Mouse (Mus musculus): Measurements from ENCODE around the gene Klc4.

Klc4 gene

DNA sequence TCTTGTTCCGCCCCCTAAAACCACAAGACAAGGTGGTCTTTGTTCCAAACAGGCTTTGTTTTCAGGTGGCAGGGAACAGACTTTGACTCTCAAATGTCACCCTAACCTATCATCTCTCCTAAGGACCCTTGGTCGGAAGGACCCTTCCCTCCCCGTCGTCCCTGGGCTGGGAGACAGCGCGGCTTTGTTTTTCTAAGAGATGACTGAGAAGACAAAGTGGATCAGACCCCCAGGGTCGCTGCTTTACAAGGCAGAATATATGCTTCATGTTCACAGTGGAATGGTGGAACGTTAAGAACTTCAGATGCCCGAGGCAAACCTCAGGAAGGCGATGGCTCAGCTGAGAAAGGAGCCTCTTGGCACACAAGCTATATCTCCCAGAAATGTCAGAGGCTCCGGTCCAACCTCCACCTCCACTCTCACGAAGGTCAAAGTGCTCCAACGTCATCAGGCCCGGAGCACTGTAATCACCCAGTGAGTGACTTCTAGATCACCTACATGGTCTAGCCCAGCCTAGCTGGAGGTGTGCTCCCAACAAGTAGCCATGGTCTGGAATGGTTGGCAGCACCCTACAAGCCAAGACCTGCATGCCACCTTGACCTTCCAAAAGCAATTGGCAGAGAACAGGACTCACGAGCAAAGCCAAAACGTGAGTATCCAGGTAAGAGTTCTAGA, 26.0 kb downstream of the Klc4 start:
- DNase-seq (ENCODE audit: low read depth): no peak

DNA sequence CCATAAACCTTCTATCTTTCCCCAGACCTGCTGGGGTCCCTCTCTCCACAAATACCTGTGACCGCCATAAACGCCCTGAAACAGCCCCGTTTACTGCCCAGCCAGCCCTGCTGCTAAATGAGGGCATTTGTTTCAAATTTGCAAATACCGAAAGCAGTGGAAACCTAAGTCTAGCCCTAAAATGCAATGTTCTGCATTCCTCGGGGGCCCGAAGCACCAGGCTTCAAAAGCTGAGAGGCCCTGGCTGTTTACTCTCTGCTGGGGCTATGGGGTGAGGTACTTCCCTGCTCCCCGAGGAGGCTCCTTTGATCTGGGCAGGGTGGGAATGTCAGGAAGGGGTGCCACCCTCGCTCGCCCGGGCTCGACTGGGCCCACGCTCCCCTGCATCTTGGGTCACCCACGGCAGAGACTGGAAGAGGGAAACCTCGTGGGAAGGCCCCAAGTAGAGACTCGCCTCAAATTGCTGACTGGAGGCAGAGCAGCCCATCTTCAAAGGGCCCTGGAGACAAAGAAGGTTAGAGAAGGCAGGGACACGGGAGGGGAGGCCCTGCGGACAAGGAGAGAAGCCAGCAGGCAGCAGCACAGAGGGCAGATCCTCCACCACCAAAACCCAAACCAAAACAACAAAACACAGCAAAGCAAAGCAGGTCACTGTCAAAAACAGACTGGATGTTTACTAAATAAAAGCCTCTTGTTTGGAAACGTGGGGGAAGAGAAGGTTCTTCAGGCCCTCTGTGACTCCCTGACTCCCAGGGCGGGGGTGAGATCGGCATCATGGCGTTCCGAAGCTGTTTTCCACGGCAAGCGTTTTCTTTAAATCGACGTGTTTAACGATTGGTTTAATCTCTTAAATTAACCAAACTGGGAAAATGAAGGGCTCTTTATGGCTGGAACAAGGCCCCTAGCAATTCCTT, 26.8 kb downstream of the Klc4 start:
- DNase-seq (ENCODE audit: low read depth): no peak

DNA sequence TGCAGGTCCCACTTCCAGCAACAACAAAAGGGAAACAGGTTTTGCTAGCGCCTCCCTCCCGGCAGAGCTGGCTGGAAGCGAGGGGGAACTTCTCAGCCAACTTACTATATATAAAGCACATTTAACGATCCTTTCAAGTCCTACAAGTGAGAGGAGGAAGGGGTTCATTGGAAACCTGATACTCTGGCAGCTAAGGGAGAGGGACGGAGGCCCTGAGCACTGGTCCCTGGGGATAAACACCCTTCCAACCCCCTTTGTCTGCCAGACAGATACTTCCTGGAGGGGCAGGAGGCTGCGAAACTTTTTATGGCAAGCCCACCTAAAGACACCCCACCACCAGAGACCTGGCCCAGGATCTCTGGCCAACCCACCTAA, 27.4 kb downstream of the Klc4 start:
- no peak for DNase-seq (ENCODE audit: low read depth)

DNA sequence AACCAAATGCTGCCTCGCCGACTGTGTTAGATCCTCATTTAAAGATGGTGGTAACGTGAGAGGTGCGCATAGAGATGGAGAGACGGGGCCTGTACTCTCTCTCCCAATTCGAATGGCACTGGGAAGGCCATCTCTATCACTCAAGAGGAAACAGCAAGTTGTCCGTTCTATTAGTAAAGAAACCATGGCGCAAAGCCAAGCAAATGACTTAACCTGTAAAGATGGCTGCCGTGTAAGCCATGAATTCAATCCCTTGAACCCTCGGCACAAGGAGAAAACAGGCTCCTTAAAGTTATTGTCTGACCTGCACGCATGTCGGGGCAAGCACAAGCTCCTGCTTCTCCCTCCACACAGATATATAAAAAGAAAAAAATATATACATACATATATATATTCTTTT, 28.0 kb downstream of the Klc4 start:
- DNase-seq (ENCODE audit: low read depth): no peak

GRCm38 (mm10) chr17:46613229-46613628, 32.6 kb downstream of the Klc4 start:
- DNase-seq (ENCODE audit: low read depth): no peak

GRCm38 (mm10) chr17:46612820-46613219, 33.0 kb downstream of the Klc4 start:
- DNase-seq (ENCODE audit: low read depth): no peak

DNA sequence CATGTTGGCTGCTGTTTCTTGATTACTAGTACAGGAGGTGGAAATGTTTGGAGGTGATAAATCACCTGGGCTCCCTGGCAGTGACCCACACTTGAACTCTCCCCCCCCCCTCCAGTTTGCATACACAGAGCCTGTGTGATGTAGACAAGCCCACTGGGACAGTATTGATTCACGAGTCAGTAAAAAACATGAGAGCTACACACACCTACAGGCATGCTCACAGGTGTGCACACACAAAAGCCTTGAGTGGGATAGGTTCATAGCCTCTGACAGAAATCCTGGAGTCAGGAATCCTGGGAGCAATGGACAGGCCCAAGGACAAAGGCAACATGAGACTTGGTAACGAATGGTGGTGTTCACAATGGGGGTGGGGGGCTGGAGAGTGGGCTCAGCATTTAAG, 33.6 kb downstream of the Klc4 start:
- DNase-seq (ENCODE audit: low read depth): no peak

- DNase-seq (ENCODE audit: low read depth): no peak
Measured at GRCm38 (mm10) chr17:46611316-46611715, 34.5 kb downstream of the Klc4 start.

DNA sequence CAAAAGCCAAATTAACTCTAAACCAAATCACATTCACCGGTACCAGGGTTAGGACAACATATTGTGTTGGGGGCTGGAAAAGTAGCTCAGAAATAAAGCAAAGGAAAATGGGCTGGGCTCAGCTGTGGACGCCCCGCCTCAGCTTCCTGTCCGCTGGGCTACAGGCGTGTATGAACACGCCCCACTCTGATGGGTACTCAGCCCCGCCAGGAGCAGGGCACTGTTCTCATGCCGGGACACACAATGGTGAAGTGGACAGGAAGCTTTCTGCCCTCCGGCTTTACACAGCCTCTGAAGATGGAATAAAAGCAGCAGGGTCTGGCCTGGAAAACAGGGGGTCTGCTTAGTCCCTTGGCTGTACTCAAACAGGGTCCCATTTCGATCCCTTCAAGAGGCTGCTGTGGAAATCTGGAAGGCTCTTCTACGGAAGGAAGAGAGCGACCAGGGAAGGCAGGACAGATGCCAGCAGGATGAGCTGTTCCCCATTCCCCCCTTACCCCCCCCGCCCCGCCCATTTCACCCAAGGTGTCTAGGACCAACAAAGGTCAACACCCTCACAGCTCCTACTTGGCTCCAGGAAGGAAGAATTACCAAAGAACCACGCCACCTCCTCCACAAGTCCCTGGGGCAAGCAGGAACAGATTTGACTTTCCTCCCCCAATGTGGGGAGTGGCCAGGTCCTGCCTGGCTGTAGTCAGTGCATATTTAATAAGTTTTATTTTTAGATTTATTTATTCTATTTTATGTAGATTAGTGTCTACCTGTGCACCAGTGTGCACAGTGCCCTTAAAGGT, 35.9 kb downstream of the Klc4 start:
- no peak for DNase-seq (ENCODE audit: low read depth)

DNA sequence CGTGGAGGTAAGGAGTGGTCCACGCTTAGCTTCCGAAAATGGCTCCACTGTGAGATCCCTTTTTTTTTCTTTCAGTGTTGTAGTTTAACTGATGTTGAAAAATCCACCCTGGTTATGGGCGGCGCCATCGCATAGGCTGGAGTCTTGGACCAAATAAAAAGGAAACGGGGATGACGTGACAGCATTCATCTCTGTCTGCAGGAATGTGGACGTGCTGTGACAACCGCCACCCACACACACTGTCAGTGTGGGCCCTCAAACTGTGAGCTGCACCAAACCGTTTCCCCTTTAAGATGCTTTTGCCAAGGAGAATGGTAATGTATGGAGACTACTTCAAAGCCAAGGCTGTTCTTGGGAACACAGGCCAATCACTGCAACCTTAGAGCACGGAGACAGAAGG, 39.8 kb downstream of the Klc4 start:
- no peak for DNase-seq (ENCODE audit: low read depth)

- DNase-seq (ENCODE audit: low read depth): no peak
Measured at GRCm38 (mm10) chr17:46605126-46605525, 40.7 kb downstream of the Klc4 start.

GRCm38 (mm10) chr17:46603229-46603628, 42.6 kb downstream of the Klc4 start:
- no peak for DNase-seq (ENCODE audit: low read depth)

- no peak for DNase-seq (ENCODE audit: low read depth)
Measured at GRCm38 (mm10) chr17:46602212-46602611, 43.6 kb downstream of the Klc4 start.

DNA sequence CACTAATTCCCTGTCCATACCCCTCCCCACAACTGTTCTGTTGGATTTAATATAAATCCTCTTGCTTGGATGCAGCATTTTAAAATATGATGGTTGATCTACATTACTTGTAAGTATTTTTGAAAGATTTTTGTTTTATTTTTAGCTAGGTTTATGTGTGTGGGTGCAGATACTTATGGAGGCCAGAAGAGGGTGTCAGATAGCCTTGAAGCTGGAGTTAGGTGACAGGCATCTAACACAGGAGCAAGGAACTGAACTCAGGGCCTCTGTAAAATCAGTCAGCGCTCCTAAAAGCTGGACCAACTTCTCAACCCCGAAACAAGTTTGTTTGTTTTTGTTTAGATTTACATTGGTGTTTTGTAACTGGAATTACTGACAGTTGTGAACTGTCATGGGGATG, 45.3 kb downstream of the Klc4 start:
- peak; percentile 18 for DNase-seq (ENCODE audit: low read depth)

DNA sequence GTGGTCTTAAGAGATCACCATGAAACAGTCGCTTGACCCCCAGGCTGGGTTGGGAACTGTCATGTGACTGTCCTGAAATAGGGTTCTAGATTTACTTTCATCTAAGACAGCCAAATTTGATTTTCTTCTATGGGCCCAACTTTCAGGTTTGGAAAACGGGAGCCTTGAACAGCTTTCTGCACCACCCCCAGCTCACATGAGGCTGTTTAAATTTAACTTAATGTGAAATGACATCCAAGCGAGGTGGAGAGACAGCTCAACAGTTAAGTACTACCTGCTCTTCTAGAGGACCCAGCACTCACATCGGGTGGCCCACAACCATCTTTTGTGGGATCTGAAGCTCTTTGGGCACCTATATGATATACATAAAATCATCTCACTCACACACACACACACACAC, 46.9 kb downstream of the Klc4 start:
- no peak for DNase-seq (ENCODE audit: low read depth)

GRCm38 (mm10) chr17:46597956-46598355, 47.9 kb downstream of the Klc4 start:
- DNase-seq (ENCODE audit: low read depth): no peak

GRCm38 (mm10) chr17:46595336-46595735, 50.5 kb downstream of the Klc4 start:
- DNase-seq (ENCODE audit: low read depth): no peak

GRCm38 (mm10) chr17:46594606-46595005, 51.2 kb downstream of the Klc4 start:
- DNase-seq (ENCODE audit: low read depth): no peak

DNA sequence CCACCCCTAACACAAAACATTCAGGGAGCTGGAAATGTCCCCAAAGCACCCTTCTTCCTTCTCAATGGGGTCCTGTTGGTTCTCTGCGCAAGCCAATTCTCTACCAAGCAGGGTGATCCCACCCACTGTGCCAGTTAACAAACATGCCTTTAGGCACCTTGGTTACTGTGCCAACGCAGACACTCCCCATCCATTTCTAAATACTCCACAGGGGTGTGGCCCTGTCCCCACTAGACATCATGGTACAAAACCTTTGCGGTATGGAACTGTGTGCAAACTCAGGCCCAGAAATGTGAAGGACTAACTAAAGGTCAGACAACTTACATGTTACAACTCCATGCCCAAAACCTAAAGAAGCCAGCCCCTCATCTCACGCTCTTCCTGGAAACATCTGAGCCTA, 52.7 kb downstream of the Klc4 start:
- DNase-seq (ENCODE audit: low read depth): no peak

DNA sequence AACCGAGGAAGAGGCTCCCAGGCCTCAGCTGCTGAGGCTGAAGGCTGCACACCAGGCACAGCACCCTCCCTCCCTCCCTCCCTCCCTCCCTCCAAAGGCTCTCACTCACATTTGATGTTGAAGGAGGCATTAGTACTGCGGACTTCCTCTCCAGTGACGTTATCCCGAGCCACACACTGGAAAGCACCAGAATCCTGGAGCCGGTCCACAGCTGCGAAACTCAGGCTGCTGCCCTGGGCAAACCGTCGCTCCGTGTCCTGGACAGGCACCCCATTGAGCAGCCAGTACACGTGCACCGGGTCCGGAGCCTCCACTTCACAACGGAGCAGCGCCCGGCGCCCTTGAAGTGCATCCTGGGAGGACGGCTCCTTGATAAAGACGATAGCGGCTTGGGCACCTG, 54.4 kb downstream of the Klc4 start:
- no peak for DNase-seq (ENCODE audit: low read depth)

GRCm38 (mm10) chr17:46590439-46590838, 55.4 kb downstream of the Klc4 start:
- no peak for DNase-seq (ENCODE audit: low read depth)

DNA sequence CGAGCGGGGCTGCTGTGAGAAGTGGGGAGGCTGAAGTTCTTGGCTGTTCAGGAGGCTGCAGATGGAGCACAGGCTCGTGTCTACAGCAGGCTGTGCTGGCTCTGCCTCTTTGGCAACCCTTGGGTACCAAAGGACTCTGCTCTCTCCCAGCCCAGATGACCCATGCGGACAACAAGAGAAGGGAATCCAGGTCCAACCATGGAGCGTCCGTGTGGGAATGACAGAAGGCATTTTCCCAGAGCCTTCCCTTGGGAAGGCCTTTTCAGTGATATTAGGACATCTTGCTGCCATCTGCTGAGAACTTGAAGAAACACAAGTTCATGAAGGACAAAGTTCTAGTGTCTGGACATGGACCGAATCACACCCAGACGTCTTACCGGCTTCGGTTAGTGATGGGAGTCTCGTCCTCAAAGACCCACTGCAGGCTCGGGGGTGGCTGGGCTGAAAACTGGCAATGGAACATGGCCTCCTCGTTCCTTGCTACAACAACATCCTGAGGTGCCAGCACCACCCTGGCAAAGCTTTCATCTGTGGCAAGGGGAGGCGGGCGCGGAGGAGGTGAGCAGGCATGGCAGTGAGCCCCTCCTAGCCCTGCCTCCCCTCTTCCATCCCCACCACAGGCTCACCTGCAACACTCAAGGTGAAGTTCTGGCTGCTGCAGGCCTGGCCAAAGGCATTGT, 56.0 kb downstream of the Klc4 start:
- DNase-seq (ENCODE audit: low read depth): no peak
